Mouse (Mus musculus) neural tube, embryonic 14.5 days (tissue): ENCODE data around the gene Sfrp2. TPM values are rescaled to one million over a fixed set of nuclear protein-coding genes. Genes with fewer than 3 reads are reported as not detected.

Experiments
- ATAC-seq: fragments of 200-750 bp; cut with Nextera tagmentation; 2 replicates; pipeline ENCODE4 v1.8.0; 2017; ENCODE audit warnings: low read depth, mild to moderate bottlenecking, moderate TSS enrichment, moderate library complexity
- H3K27ac ChIP-seq: fragments of 300-500 bp; sonication (generic); 2 replicates; pipeline ENCODE4 v1.5.1; 2014; ENCODE audit warnings: low read depth, mild to moderate bottlenecking, control low read depth, low read length, moderate library complexity, mixed read lengths
- H3K27me3 ChIP-seq: fragments of 300-500 bp; sonication (generic); 2 replicates; pipeline ENCODE4 v1.6.1; 2014; ENCODE audit warnings: low read length; ENCODE audit not compliant: control insufficient read depth, insufficient read depth
- H3K36me3 ChIP-seq: fragments of 300-500 bp; sonication (generic); 2 replicates; pipeline ENCODE4 v1.6.1; 2014; ENCODE audit warnings: low read length, mixed read lengths; ENCODE audit not compliant: control insufficient read depth, insufficient read depth
- H3K4me1 ChIP-seq: fragments of 300-500 bp; sonication (generic); 2 replicates; pipeline ENCODE4 v1.6.1; 2014; ENCODE audit warnings: low read length; ENCODE audit not compliant: control insufficient read depth, insufficient read depth
- H3K4me2 ChIP-seq: fragments of 300-500 bp; sonication (generic); 2 replicates; pipeline ENCODE4 v1.6.1; 2014; ENCODE audit warnings: mild to moderate bottlenecking, low read depth, low read length, control low read depth
- H3K4me3 ChIP-seq: fragments of 300-500 bp; sonication (generic); 2 replicates; pipeline ENCODE4 v1.5.1; 2014; ENCODE audit warnings: low read depth, low read length, control low read depth, mixed read lengths
- H3K9ac ChIP-seq: fragments of 300-500 bp; sonication (generic); replicated peaks from 2 replicates; pipeline ENCODE4 v1.6.1; 2014; ENCODE audit warnings: low read depth, mild to moderate bottlenecking, control low read depth, low read length, mixed read lengths
- H3K9me3 ChIP-seq: fragments of 300-500 bp; sonication (generic); 2 replicates; pipeline ENCODE4 v1.6.1; 2016; ENCODE audit warnings: low read length; ENCODE audit not compliant: control insufficient read depth
- WGBS: fragments of 180-500 bp; shearing (Covaris S2); extraction: QIAGEN DNeasy Blood & Tissue Kit; methylation state at CpG from one replicate; pipeline ENCODE4 v1.1.7; 2014; 5-methylcytosine and 5-hydroxymethylcytosine counted together
- polyA plus RNA-seq: library from polyadenylated mRNA; unstranded; fragments of >200 nt; fragmentation: Nextera tagmentation; extraction: Ambion mirVana; gene quantifications from 2 replicates; pipeline ENCODE4 v1.2.1, GENCODE M21; 2014

The Sfrp2 gene
- polyA plus RNA-seq, result 63.4 and 67.1 TPM in 2 replicates

- ATAC-seq, result peak; percentile 67
- Histone ChIP-seq H3K9ac (peak within 1 kb of the TSS; percentile 63), H3K4me2 (peak within 1 kb of the TSS; percentile 98), H3K4me1 (peaks cover 11% of the 10 kb centered on the region; the same call in 1 of the 2 replicates), H3K27me3 (no peaks in the 10 kb centered on the region), H3K36me3 (no peaks in the 10 kb centered on the region), H3K4me3 (peak within 1 kb of the TSS; percentile 51), H3K27ac (peak within 1 kb of the TSS; percentile 44; the same call in 1 of the 2 replicates), H3K9me3 (no peaks in the 10 kb centered on the region)
- under 1% methylated on average over 82 of the region's 82 CpGs for WGBS
These were observed at the start of gene Sfrp2 for GRCm38 (mm10) chr3:83765871-83766725. Sfrp2 (plus strand) TSS chr3:83766321.

- Histone ChIP-seq H3K36me3 (no peaks in the 10 kb centered on the region), H3K4me1 (no peaks in the 10 kb centered on the region), H3K27me3 (no peaks in the 10 kb centered on the region), H3K9me3 (no peaks in the 10 kb centered on the region), H3K9ac (no peak overlapping the region), H3K4me3 (no peak overlapping the region), H3K4me2 (no peak overlapping the region), H3K27ac (no peak overlapping the region)
- 63% methylated on average over 7 of the region's 7 CpGs for WGBS
- ATAC-seq, result no peak
These were observed 48.4 kb upstream of the Sfrp2 start for GRCm38 (mm10) chr3:83717643-83718231.

GRCm38 (mm10) chr3:83718662-83719061 is 47.5 kb upstream of the Sfrp2 start:
- no peak overlapping the region for H3K4me3 ChIP-seq
- no peak overlapping the region for H3K27ac ChIP-seq
- H3K27me3 ChIP-seq, result no peaks in the 10 kb centered on the region
- WGBS, result 81% methylated on average over 4 of the region's 4 CpGs
- H3K4me2 ChIP-seq, result no peak overlapping the region
- H3K9ac ChIP-seq, result no peak overlapping the region
- H3K36me3 ChIP-seq, result no peaks in the 10 kb centered on the region
- H3K9me3 ChIP-seq, result no peaks in the 10 kb centered on the region
- ATAC-seq, result no peak
- H3K4me1 ChIP-seq, result no peaks in the 10 kb centered on the region

GRCm38 (mm10) chr3:83728223-83728622 is 37.9 kb upstream of the Sfrp2 start:
- H3K9ac ChIP-seq, result no peak overlapping the region
- ATAC-seq, result no peak
- no peaks in the 10 kb centered on the region for H3K4me1 ChIP-seq
- no peaks in the 10 kb centered on the region for H3K36me3 ChIP-seq
- H3K27me3 ChIP-seq, result no peaks in the 10 kb centered on the region
- no peak overlapping the region for H3K4me2 ChIP-seq
- 85% methylated on average over 3 of the region's 3 CpGs for WGBS
- H3K9me3 ChIP-seq, result peaks cover 5% of the 10 kb centered on the region; the same call in 1 of the 2 replicates
- H3K27ac ChIP-seq, result no peak overlapping the region
- H3K4me3 ChIP-seq, result no peak overlapping the region

GRCm38 (mm10) chr3:83728675-83729390 is 37.3 kb upstream of the Sfrp2 start:
- no peaks in the 10 kb centered on the region for H3K36me3 ChIP-seq
- no peak overlapping the region for H3K4me3 ChIP-seq
- H3K27me3 ChIP-seq, result no peaks in the 10 kb centered on the region
- H3K27ac ChIP-seq, result no peak overlapping the region
- H3K9ac ChIP-seq, result no peak overlapping the region
- no peaks in the 10 kb centered on the region for H3K4me1 ChIP-seq
- peaks cover 5% of the 10 kb centered on the region; the same call in 1 of the 2 replicates for H3K9me3 ChIP-seq
- no peak for ATAC-seq
- 90% methylated on average over 9 of the region's 9 CpGs for WGBS
- no peak overlapping the region for H3K4me2 ChIP-seq

GRCm38 (mm10) chr3:83733985-83734384 is 32.1 kb upstream of the Sfrp2 start:
- Histone ChIP-seq H3K27ac (no peak overlapping the region), H3K4me3 (no peak overlapping the region), H3K4me1 (no peaks in the 10 kb centered on the region), H3K27me3 (no peaks in the 10 kb centered on the region), H3K4me2 (no peak overlapping the region), H3K9ac (no peak overlapping the region), H3K36me3 (no peaks in the 10 kb centered on the region), H3K9me3 (no peaks in the 10 kb centered on the region)
- no peak for ATAC-seq
- 84% methylated on average over 8 of the region's 8 CpGs for WGBS

- Histone ChIP-seq H3K4me1 (no peaks in the 10 kb centered on the region), H3K4me2 (no peak overlapping the region), H3K27ac (no peak overlapping the region), H3K9ac (no peak overlapping the region), H3K9me3 (no peaks in the 10 kb centered on the region), H3K4me3 (no peak overlapping the region), H3K27me3 (no peaks in the 10 kb centered on the region), H3K36me3 (no peaks in the 10 kb centered on the region)
- WGBS, result 87% methylated on average over 4 of the region's 4 CpGs
- no peak for ATAC-seq
These were observed 29.1 kb upstream of the Sfrp2 start for GRCm38 (mm10) chr3:83736980-83737379.

- Histone ChIP-seq H3K36me3 (no peaks in the 10 kb centered on the region), H3K27me3 (no peaks in the 10 kb centered on the region), H3K4me2 (no peak overlapping the region), H3K9me3 (no peaks in the 10 kb centered on the region), H3K9ac (no peak overlapping the region), H3K4me1 (no peaks in the 10 kb centered on the region), H3K4me3 (no peak overlapping the region), H3K27ac (no peak overlapping the region)
- ATAC-seq, result no peak
- WGBS, result 70% methylated on average over 2 of the region's 2 CpGs
These were observed 25.9 kb upstream of the Sfrp2 start for GRCm38 (mm10) chr3:83740246-83740645.

GRCm38 (mm10) chr3:83747276-83747675 is 18.8 kb upstream of the Sfrp2 start:
- Histone ChIP-seq H3K36me3 (no peaks in the 10 kb centered on the region), H3K9me3 (no peaks in the 10 kb centered on the region), H3K4me1 (no peaks in the 10 kb centered on the region), H3K9ac (no peak overlapping the region), H3K4me2 (no peak overlapping the region), H3K27ac (no peak overlapping the region), H3K4me3 (no peak overlapping the region), H3K27me3 (no peaks in the 10 kb centered on the region)
- no peak for ATAC-seq
- 84% methylated on average over 4 of the region's 4 CpGs for WGBS
